Mouse (Mus musculus) embryonic facial prominence, embryonic 12.5 days (tissue): ENCODE measurements around the gene Fen1. TPM values are rescaled to one million over a fixed set of nuclear protein-coding genes. Genes with fewer than 3 reads are reported as not detected.
A peak's percentile ranks its signal among the peaks of the same experiment; 100 is the strongest.

ENCODE experiments used
- ATAC-seq: fragments of 200-750 bp; cut with Nextera tagmentation; 2 replicates; pipeline ENCODE4 v1.8.0; 2017; ENCODE audit not compliant: insufficient number of reproducible peaks, insufficient read depth, low FRiP score, low TSS enrichment
- H3K27ac ChIP-seq: fragments of 300-500 bp; sonication (generic); 2 replicates; pipeline ENCODE4 v1.5.1; 2016; ENCODE audit warnings: mild to moderate bottlenecking
- H3K27me3 ChIP-seq: fragments of 300-500 bp; sonication (generic); 2 replicates; pipeline ENCODE4 v1.6.1; 2016; ENCODE audit warnings: mild to moderate bottlenecking, moderate library complexity
- H3K36me3 ChIP-seq: fragments of 300-500 bp; sonication (generic); 2 replicates; pipeline ENCODE4 v1.6.1; 2016; ENCODE audit warnings: mild to moderate bottlenecking
- H3K4me1 ChIP-seq: fragments of 300-500 bp; sonication (generic); 2 replicates; pipeline ENCODE4 v1.6.1; 2016
- H3K4me2 ChIP-seq: fragments of 300-500 bp; sonication (generic); replicated peaks from 2 replicates; pipeline ENCODE4 v1.6.1; 2016; ENCODE audit warnings: mild to moderate bottlenecking, moderate library complexity
- H3K4me3 ChIP-seq: fragments of 300-500 bp; sonication (generic); 2 replicates; pipeline ENCODE4 v1.5.1; 2016; ENCODE audit warnings: mild to moderate bottlenecking
- H3K9ac ChIP-seq: fragments of 300-500 bp; sonication (generic); 2 replicates; pipeline ENCODE4 v1.6.1; 2016; ENCODE audit warnings: mild to moderate bottlenecking, moderate library complexity
- H3K9me3 ChIP-seq: fragments of 300-500 bp; sonication (generic); 2 replicates; pipeline ENCODE4 v1.6.1; 2016; ENCODE audit warnings: mild to moderate bottlenecking, moderate library complexity
- WGBS: fragments of 180-500 bp; shearing (Covaris S2); methylation state at CpG from one replicate; pipeline ENCODE4 v1.1.7; 2016; 5-methylcytosine and 5-hydroxymethylcytosine counted together
- polyA plus RNA-seq: library from polyadenylated mRNA; unstranded; fragments of >200 nt; fragmentation: Nextera tagmentation; extraction: Ambion mirVana; gene quantifications from 2 replicates; pipeline ENCODE4 v1.2.1, GENCODE M21; 2016

The Fen1 gene
- 90.1 and 95.5 TPM in 2 replicates for polyA plus RNA-seq

DNA sequence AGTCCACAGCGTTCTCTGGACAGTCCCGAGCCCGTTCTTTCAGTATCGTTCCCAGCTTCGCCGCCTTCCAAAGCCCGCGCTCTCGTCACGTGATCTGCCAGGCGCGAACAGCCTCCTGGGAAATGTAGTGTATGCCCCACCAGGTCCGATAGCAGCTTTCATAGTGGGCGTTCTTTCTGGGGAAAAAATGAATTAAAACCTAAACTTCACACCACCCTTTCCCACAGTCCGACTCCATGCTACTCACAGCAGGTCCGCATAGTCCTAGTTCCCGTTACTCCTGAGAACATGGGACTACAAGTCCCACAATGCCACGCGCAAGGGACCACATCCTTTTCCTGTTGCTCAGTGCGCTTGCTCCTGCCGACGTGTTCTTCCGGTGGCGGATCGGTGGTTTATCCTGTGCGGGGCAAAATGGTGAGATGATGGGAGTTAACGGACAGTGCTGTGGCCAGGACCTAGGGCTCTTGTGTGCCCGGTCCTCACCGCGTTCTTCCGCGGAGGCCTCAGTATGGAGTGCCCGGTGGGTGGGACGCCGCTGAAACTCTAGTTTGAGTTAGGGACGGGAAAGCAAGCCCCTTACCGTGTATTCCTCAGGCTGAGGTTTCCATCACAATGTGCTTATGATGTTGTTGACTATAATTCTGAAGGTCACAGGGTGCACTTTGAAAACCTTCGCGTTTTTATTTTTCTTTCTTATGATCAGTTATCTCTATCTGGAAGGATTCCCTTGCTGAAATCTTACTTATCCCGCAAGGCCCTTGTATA lies at the start of gene Fen1, which contains the start of gene Tmem258:
TSS of gene Fen1 (minus strand) at position 322 of the 768 bp plus-strand sequence.
TSS of gene Tmem258 (plus strand) at position 167 of the 768 bp plus-strand sequence.
- Histone ChIP-seq H3K27me3 (no peaks in the 10 kb centered on the region), H3K9ac (peak within 1 kb of the TSS; percentile 88), H3K36me3 (peaks cover 52% of the 10 kb centered on the region), H3K27ac (peak within 1 kb of the TSS; percentile 70; the same call in 1 of the 2 replicates), H3K4me1 (peaks cover 15% of the 10 kb centered on the region), H3K9me3 (no peaks in the 10 kb centered on the region), H3K4me2 (peak within 1 kb of the TSS; percentile 96), H3K4me3 (peak within 1 kb of the TSS; percentile 97)
- WGBS: under 1% methylated on average over 40 of the region's 40 CpGs
- peak; percentile 85 for ATAC-seq

DNA sequence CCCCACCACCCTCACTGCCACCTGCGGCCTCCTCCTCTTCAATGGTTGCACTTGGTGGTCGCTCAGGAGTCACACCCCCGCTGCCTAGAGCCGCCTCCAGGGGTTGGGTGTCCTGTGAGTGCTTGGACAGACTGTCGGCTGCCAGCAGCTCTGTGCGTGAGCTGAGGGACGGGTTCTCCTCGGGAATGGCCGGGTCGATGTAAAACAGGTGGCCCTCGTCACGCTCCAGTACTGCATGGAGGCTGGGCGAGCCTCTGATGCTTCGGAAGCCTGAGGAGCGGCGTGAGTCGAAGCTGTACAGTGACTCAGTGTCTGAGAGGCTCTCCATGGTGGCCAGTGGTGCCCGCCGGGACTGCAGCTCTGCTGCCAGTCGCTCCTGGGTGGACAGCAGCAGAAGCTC lies 44.2 kb upstream of the Fen1 start:
- no peak for ATAC-seq
- WGBS: 42% methylated on average over 20 of the region's 20 CpGs

DNA sequence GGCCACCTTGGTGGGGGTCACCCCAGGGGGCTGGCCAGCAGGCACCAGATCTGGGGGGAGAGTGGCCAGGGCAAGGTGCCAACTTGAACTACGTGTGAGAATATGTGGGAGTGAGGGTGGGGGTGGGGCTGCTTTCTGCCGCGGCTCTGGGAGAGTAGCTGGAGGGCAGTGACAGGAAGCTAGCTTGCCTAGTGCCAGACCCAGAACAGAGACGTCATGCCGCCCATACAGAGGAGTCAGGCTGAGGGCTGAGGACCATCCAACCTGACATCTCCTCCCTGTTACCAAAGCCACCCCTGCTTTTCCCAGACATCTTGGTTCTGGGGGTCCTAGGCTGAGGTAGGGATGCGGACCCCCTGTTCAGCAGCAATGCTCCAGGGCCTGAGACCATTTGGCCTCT lies 43.2 kb upstream of the Fen1 start:
- no peak for ATAC-seq
- H3K4me1 ChIP-seq: peaks cover 24% of the 10 kb centered on the region
- no peak overlapping the region for H3K4me3 ChIP-seq
- WGBS: 20% methylated on average over 6 of the region's 6 CpGs
- no peaks in the 10 kb centered on the region for H3K36me3 ChIP-seq
- no peak overlapping the region for H3K9ac ChIP-seq
- H3K9me3 ChIP-seq: no peaks in the 10 kb centered on the region
- H3K4me2 ChIP-seq: no peak overlapping the region
- H3K27me3 ChIP-seq: 0 out of 2 replicates have a peak, but pooled peaks cover 4% of the 10 kb centered on the region
- H3K27ac ChIP-seq: no peak overlapping the region

More for the DNA sequence above, 44.2 kb upstream of the Fen1 start:
- Histone ChIP-seq H3K27me3 (0 out of 2 replicates have a peak, but pooled peaks cover 4% of the 10 kb centered on the region), H3K9me3 (no peaks in the 10 kb centered on the region), H3K4me3 (no peak overlapping the region), H3K36me3 (no peaks in the 10 kb centered on the region), H3K27ac (no peak overlapping the region), H3K4me2 (0 out of 2 replicates have a peak overlapping the region, but pooled peaks have one; percentile 0), H3K9ac (no peak overlapping the region), H3K4me1 (peaks cover 18% of the 10 kb centered on the region)

GRCm38 (mm10) chr19:10244183-10244582 lies 40.2 kb upstream of the Fen1 start:
- H3K4me1 ChIP-seq: peaks cover 33% of the 10 kb centered on the region

DNA sequence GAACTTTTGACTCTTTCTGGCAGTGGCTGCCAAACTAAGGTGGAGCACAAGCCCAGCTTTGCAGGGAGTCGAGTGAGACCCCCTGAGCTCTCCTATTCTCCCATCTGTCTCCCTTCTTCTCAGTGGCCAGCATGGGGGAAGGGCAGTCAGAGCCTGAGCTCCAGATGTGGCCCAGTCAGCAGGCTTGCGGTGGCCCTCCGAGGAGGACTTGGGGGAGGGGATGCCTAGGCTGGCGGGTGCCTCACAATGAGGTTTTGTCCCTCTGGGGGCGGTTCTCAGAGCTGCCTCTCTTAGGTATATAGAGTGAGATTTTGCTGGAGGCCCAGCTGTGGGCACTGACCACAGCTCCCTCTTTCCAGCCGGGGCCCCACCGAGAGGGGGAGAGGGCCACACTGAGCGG lies 38.9 kb upstream of the Fen1 start:
- Histone ChIP-seq H3K9me3 (no peaks in the 10 kb centered on the region), H3K4me2 (no peak overlapping the region), H3K4me3 (no peak overlapping the region), H3K4me1 (peaks cover 32% of the 10 kb centered on the region), H3K27ac (no peak overlapping the region), H3K27me3 (0 out of 2 replicates have a peak, but pooled peaks cover 10% of the 10 kb centered on the region), H3K9ac (no peak overlapping the region), H3K36me3 (no peaks in the 10 kb centered on the region)
- no peak for ATAC-seq
- 7% methylated on average over 8 of the region's 8 CpGs for WGBS

More at GRCm38 (mm10) chr19:10244183-10244582, 40.2 kb upstream of the Fen1 start:
- H3K36me3 ChIP-seq: no peaks in the 10 kb centered on the region
- H3K9ac ChIP-seq: no peak overlapping the region
- H3K27ac ChIP-seq: no peak overlapping the region
- no peak for ATAC-seq
- no peaks in the 10 kb centered on the region for H3K9me3 ChIP-seq
- 0 out of 2 replicates have a peak, but pooled peaks cover 12% of the 10 kb centered on the region for H3K27me3 ChIP-seq
- 18% methylated on average over 3 of the region's 3 CpGs for WGBS
- H3K4me3 ChIP-seq: no peak overlapping the region
- H3K4me2 ChIP-seq: no peak overlapping the region

DNA sequence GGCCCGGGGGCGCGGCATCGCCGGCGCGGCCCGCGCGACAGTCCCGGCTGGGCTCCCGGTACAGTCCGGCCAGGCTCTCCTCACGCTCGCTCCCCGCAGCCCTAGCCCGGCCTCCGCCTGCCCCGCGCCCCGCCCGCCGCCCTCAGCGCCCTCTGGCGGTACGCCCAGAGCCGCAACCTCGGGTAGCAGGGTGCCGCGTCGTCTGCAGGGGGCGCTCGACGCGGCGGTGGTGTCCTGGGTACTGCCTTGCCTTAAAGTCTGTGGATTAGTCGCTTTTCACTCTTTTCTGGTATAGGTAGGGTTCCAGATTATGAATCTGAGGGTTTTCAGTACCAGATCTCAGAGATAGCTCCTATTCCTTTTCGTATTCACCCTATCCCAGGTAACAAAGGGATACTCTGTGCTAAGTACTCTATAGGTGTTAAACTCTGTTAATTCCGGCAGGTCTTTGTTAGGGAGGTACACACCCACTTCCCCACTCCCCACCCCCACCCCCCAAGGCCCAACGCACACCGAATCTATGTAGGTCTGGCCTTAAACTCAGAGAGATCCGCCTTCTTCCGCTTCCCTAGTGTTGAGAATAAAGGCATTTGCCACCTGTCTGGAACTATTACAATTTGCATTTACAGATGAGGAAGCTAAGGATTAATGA lies 36.8 kb upstream of the Fen1 start, which contains the start of gene Myrf:
TSS of gene Myrf (minus strand) at position 95 of the 652 bp plus-strand sequence.
- H3K9me3 ChIP-seq: no peaks in the 10 kb centered on the region
- H3K4me1 ChIP-seq: peaks cover 21% of the 10 kb centered on the region
- peak within 1 kb of the TSS; percentile 74 for H3K4me2 ChIP-seq
- H3K27me3 ChIP-seq: 0 out of 2 replicates have a peak, but pooled peaks cover 10% of the 10 kb centered on the region
- peak within 1 kb of the TSS; percentile 43 for H3K4me3 ChIP-seq
- H3K27ac ChIP-seq: no peak within 1 kb of the TSS
- ATAC-seq: peak; percentile 49
- H3K9ac ChIP-seq: peak within 1 kb of the TSS; percentile 59
- 9% methylated on average over 39 of the region's 43 CpGs for WGBS
- no peaks in the 10 kb centered on the region for H3K36me3 ChIP-seq

DNA sequence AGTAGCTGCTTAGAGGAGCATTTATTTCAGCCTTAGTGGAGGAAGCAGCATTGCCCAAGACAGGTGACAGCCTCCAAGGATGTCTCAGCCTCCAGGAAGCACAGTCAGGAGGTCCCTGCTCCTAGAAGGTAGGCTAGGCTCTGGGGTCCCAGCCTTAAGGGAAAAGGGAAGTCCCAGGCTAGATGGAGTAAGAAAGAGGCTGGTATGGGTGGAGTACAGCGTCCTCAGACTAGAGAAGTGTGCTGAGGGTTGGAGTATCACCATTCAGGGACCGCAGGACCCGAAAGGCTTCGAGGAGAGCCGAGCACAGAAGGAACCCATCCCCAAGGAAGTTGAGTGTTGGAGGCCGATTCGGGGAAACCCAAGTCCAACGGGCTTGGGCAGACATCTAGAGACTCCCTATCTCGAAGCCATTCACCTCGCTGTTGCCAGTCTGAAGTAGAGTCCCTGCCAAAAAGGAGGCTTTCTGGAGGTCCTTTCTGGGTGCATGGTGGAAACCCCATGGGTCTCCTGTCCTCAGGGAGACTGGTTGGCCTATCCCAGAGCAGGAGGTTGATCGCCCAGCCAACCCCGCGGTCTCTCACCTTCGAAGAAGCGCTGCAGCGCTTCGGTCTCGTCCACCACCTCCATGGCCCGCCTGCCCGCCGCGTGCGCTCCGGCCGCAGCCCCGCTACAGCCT lies 36.1 kb upstream of the Fen1 start:
- peak overlapping the region; percentile 74 for H3K4me2 ChIP-seq
- H3K9ac ChIP-seq: peak overlapping the region; percentile 59
- 5% methylated on average over 23 of the region's 26 CpGs for WGBS
- no peaks in the 10 kb centered on the region for H3K36me3 ChIP-seq
- no peak overlapping the region for H3K27ac ChIP-seq
- 0 out of 2 replicates have a peak, but pooled peaks cover 10% of the 10 kb centered on the region for H3K27me3 ChIP-seq
- ATAC-seq: no peak
- H3K4me1 ChIP-seq: peaks cover 21% of the 10 kb centered on the region
- H3K9me3 ChIP-seq: no peaks in the 10 kb centered on the region
- peak overlapping the region; percentile 43 for H3K4me3 ChIP-seq

DNA sequence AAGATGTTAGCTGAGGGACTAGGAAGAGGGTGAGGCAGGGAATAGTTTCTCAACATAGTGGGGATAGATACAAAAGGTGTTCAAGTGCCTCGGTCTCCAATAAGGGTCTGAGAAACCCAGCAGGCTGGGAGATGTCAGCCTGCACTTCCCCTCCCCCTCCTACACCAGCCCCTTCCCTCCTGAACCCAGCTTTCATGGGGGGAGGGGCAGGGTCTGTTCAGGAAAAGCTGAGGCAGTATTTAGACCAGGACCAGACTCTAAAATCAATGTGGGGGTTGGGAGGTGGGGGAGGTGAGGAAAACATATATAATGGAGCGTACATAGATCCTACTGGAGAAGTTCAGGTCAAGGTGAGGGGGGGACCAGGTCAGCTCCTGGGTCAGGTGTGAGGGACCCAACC lies 35.5 kb upstream of the Fen1 start:
- 58% methylated on average over 2 of the region's 2 CpGs for WGBS
- no peaks in the 10 kb centered on the region for H3K9me3 ChIP-seq
- H3K27ac ChIP-seq: no peak overlapping the region
- peak overlapping the region; percentile 74 for H3K4me2 ChIP-seq
- H3K4me1 ChIP-seq: peaks cover 20% of the 10 kb centered on the region
- H3K36me3 ChIP-seq: no peaks in the 10 kb centered on the region
- no peak for ATAC-seq
- H3K27me3 ChIP-seq: 0 out of 2 replicates have a peak, but pooled peaks cover 10% of the 10 kb centered on the region
- no peak overlapping the region for H3K9ac ChIP-seq
- no peak overlapping the region for H3K4me3 ChIP-seq

DNA sequence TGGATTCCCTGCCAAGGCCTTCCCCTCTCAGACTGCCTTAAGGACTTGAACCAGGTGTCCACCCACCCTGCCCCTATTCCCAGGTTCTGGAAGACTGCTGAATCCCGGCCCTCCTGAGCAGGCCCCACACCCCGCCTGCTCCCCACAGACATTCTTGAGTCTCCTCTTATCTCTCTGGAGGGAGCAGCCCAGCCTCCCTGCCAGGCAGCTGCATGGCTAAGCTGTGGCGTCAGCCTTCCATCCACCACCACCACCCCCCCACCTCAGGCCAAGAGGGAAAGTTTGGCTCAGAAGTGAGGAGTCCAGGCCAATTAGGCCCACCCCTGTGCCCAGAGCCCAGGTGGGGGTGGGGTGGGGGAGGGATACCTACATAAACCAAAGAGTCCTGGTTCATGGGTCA lies 34.5 kb upstream of the Fen1 start:
- H3K4me3 ChIP-seq: no peak overlapping the region
- H3K36me3 ChIP-seq: no peaks in the 10 kb centered on the region
- no peak overlapping the region for H3K27ac ChIP-seq
- H3K27me3 ChIP-seq: 0 out of 2 replicates have a peak, but pooled peaks cover 10% of the 10 kb centered on the region
- no peak overlapping the region for H3K4me2 ChIP-seq
- H3K4me1 ChIP-seq: peaks cover 18% of the 10 kb centered on the region
- no peak overlapping the region for H3K9ac ChIP-seq
- H3K9me3 ChIP-seq: no peaks in the 10 kb centered on the region
- 72% methylated on average over 3 of the region's 3 CpGs for WGBS
- ATAC-seq: no peak

GRCm38 (mm10) chr19:10235784-10236565 lies 32.0 kb upstream of the Fen1 start:
- Histone ChIP-seq H3K9me3 (no peaks in the 10 kb centered on the region), H3K9ac (no peak overlapping the region), H3K36me3 (no peaks in the 10 kb centered on the region), H3K4me2 (no peak overlapping the region), H3K27me3 (0 out of 2 replicates have a peak, but pooled peaks cover 15% of the 10 kb centered on the region), H3K4me1 (peaks cover 19% of the 10 kb centered on the region), H3K4me3 (no peak overlapping the region), H3K27ac (no peak overlapping the region)
- ATAC-seq: no peak
- 85% methylated on average over 9 of the region's 9 CpGs for WGBS
